Mouse (Mus musculus) MN1 (cell line): ENCODE data around the gene Aqp5.

Experiments
- DNase-seq: peaks from one replicate; pipeline ENCODE4 v3.0.0-alpha.2; 2016; ENCODE audit warnings: low spot score

The Aqp5 gene

DNA sequence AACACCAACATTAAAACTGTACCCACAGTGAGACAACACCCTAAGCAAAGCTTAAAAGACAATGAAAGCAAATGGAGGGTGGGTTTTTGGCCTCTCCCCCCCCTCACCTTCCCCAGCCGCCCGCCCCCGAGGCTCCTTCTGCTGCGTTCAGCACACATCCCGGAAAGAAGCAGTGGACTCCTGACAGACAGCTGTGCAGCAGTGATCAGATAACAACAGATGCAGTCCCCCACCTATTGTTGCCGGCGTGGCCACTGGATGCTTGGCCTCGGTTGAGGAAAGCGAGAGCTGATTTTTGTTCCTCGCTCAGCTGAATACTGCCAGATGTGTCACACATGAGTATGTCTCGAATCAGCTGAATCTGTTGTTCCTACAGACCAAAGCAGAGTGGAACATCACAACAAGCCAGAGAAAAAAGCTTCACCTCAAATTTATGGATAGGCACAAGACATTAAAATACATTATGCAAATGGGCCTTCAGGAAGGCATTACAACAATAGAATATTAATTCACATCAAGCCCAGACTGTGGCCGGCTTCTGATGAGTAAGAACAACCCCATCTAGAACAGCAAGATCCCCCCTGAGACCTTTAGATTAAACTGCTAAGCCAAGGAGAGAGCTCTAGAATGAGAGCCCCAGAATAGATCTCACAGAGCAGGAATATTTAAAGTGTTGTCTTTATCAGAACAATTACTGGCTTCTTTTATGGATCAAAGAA, 47.0 kb downstream of the Aqp5 start:
- no peak for DNase-seq

DNA sequence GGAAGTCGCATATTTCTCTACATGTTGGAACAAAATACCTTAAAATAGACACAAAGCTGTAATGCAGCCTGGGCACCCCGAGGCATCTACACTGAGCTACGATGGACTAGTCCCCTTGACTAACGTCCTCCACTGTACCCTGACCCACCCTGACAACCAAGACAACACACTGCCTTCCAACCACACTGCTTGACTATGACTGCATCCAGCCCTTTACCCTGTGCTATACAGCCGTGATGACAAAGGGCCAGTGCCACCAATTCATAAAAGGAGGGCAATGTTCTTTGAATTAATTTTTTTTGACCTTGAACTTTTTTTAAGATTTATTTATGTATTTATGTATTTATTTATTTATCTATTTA, 47.5 kb downstream of the Aqp5 start:
- no peak for DNase-seq

DNA sequence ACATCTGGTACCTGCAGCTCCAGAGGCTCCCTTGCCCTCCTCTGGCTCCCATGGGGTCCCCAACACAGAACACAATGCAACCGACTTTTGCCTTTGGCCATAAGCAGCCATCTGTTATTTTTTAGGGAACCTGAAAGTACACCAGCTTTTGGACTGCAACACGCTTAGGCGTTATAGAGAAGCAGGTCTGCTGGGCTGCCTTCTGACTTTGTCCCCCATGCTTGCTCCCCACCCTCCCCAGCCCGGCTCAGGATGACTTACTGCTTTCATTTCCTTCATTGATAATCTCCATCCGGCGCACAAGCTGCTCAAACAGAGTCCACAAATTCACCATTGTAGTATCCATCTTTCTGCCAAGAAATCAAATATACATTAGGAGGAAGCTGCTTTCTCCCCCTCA, 52.0 kb downstream of the Aqp5 start:
- DNase-seq, result no peak

DNA sequence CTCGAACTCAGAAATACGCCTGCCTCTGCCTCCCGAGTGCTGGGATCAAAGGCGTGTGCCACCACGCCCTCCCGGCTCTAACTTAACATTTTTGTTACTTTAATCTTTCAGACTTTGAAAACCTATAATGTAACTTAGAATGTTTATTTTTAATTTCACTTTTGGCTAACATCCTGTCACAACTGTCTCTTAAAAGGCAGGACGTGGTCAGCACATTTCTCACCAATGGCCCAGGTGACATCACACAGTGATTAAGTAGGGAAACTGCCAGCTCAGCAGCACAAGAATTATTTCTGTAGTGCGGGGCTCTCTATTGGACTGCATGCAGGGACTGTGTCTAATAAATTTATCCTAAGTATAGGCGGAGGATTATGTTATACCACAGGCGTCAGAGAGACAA, 53.2 kb downstream of the Aqp5 start:
- no peak for DNase-seq
